Mouse (Mus musculus) embryonic fibroblast, embryonic 13.5 days (primary cell): ENCODE measurements around the gene Ccpg1.

Source experiments
- CTCF ChIP-seq: IDR thresholded peaks from 2 replicates; pipeline ENCODE4 v1.5.1; 2011; ENCODE audit warnings: mild to moderate bottlenecking, control low read depth, low read length, moderate library complexity, borderline replicate concordance; ENCODE audit not compliant: insufficient read depth
- POLR2A ChIP-seq: IDR thresholded peaks from 2 replicates; pipeline ENCODE4 v1.6.1; 2011; ENCODE audit warnings: low read depth, mild to moderate bottlenecking, control low read depth, low read length, moderate library complexity

- TF ChIP-seq CTCF: no peak
- TF ChIP-seq POLR2A: no peak
Measured at GRCm38 (mm10) chr9:73040080-73040479, 54.9 kb downstream of the Ccpg1 start, which contains the start of gene Pigb.
